9 mouse cellular contexts compared by ENCODE assay signal in genomic region chr14:8218730-8219380, GRCm38 (mm10). TPM values are rescaled to one million over a fixed set of nuclear protein-coding genes. Genes with fewer than 3 reads are reported as not detected.
DNase-seq lines count a peak whose midpoint lies in the region; ATAC-seq and TF ChIP-seq lines count a peak whose summit lies in the region.
"Had no signal": no experiment of that assay in that cellular context is flagged by ENCODE, and none has a peak within 500 bp of the region (broad histone marks: within the 10 kb centered on the region; RNA-seq: fewer than 3 reads in every experiment).

No protein-coding gene starts in this region.

- ATAC-seq in erythroid progenitor cell, adult 5-6 weeks (replicated peaks; ENCODE audit: low FRiP score, poor library complexity, severe bottlenecking), result no peak
- ATAC-seq in megakaryocyte, adult 5-6 weeks (ENCODE audit: poor library complexity, severe bottlenecking), result no peak

- 92% methylated on average over 10 of the region's 10 CpGs for WGBS in thymus, adult 2 months

- no peak for DNase-seq in left cerebral cortex, adult 2 months (ENCODE audit: extremely low spot score in 1 of 2, low spot score in 2 of 2)
- no peak for DNase-seq in left cerebral cortex, adult 8-10 months (ENCODE audit: low spot score in 2 of 2)
- peak; percentile 57 for DNase-seq in embryo, embryonic 9.5 days (ENCODE audit: extremely low spot score)
- DNase-seq in kidney, adult 9 months, result peak; percentile 41
- DNase-seq in retina, postnatal 1 day, result peak; percentile 81
- no peak for DNase-seq in thymus, adult 2 months
- DNase-seq: liver, embryonic 13.5 days had no signal

- no peaks in the 10 kb centered on the region for H3K36me3 ChIP-seq in thymus, adult 2 months (ENCODE audit: control insufficient read depth, insufficient read depth, low read length)

- no peaks in the 10 kb centered on the region for H3K27me3 ChIP-seq in thymus, adult 2 months (ENCODE audit: control insufficient read depth, insufficient read depth, low read length)
- H3K27me3 ChIP-seq: liver, embryonic 13.5 days had no signal

- no peak overlapping the region for H3K4me3 ChIP-seq in left cerebral cortex, adult 2 months
- no peak overlapping the region for H3K4me3 ChIP-seq in thymus, adult 2 months (ENCODE audit: control insufficient read depth, insufficient read depth, low read length)
- H3K4me3 ChIP-seq: liver, embryonic 13.5 days had no signal

- intact Hi-C loops in left cerebral cortex, adult 2 months (cut with DNase I), result no loop called here

- no peak for TF ChIP-seq POLR2A in thymus, adult 2 months (IDR thresholded peaks at IDR 0.05; ENCODE audit: control insufficient read depth, extremely low read depth, insufficient read depth, low read length, poor library complexity)

- H3K4me1 ChIP-seq in thymus, adult 2 months (replicated peaks; ENCODE audit: control insufficient read depth, insufficient read depth, low read length), result 0 out of 2 replicates have a peak, but pooled peaks cover 3% of the 10 kb centered on the region

- H3K27ac ChIP-seq in left cerebral cortex, adult 2 months, result peak overlapping the region; percentile 55
- no peak overlapping the region for H3K27ac ChIP-seq in thymus, adult 2 months (ENCODE audit: control insufficient read depth, insufficient read depth, low read length)
- H3K27ac ChIP-seq: liver, embryonic 13.5 days had no signal

- no peak for TF ChIP-seq CTCF in left cerebral cortex, adult 2 months (IDR thresholded peaks at IDR 0.05)
- no peak for TF ChIP-seq CTCF in thymus, adult 2 months (IDR thresholded peaks at IDR 0.05; ENCODE audit: borderline replicate concordance, control insufficient read depth, extremely low read depth, insufficient read depth, low read length, poor library complexity)

RNA-seq across cellular contexts. Expression of gene Kctd6, which starts 4.9 kb away (rescaled TPM):
- total RNA-seq in left cerebral cortex, adult 2 months (2021), result 10 to 100 TPM; 41.5 to 42.1 TPM
- 10 to 100 TPM; 34.4 to 40.6 (median 39.0) TPM for total RNA-seq in left cerebral cortex, adult 8-10 months (2022)
- 2.5 and 8.8 TPM in 2 replicates for total RNA-seq in erythroid progenitor cell, adult 5-6 weeks (2015; ENCODE audit: low replicate concordance)
- 4.7 and 5.8 TPM in 2 replicates for total RNA-seq in erythroid progenitor cell, adult 5-6 weeks (2017; ENCODE audit: low replicate concordance)
- 6.2 and 7.3 TPM in 2 replicates for total RNA-seq in megakaryocyte, adult 5-6 weeks (2015)
- 6.6 and 9.0 TPM in 2 replicates for total RNA-seq in megakaryocyte, adult 5-6 weeks (2017)
- polyA plus RNA-seq in thymus, adult 2 months (2012; rRNA removed), result 6.6 and 7.3 TPM in 2 replicates

RNA-seq across cellular contexts. Expression of gene Acox2, which starts 40.3 kb away (rescaled TPM):
- under 1 TPM in 1 of 2 experiments, not detected in 1; 0.36 TPM for total RNA-seq in left cerebral cortex, adult 2 months (2021)
- total RNA-seq in left cerebral cortex, adult 8-10 months (2022), result 1 to 10 TPM in 1 of 4 experiments, under 1 TPM in 1, not detected in 2; 0.84 to 1.4 TPM
- not detected in 2 replicates for total RNA-seq in erythroid progenitor cell, adult 5-6 weeks (2015; ENCODE audit: low replicate concordance)
- not detected in 2 replicates for total RNA-seq in erythroid progenitor cell, adult 5-6 weeks (2017; ENCODE audit: low replicate concordance)
- total RNA-seq in megakaryocyte, adult 5-6 weeks (2015), result not detected in 2 replicates
- not detected in 2 replicates for total RNA-seq in megakaryocyte, adult 5-6 weeks (2017)
- polyA plus RNA-seq in thymus, adult 2 months (2012; rRNA removed), result 0.46 and 0.84 TPM in 2 replicates

RNA-seq across cellular contexts. Expression of gene Pdhb, which starts 46.0 kb away (rescaled TPM):
- total RNA-seq in left cerebral cortex, adult 2 months (2021), result 100 to 1,000 TPM; 159 to 168 TPM
- total RNA-seq in left cerebral cortex, adult 8-10 months (2022), result 100 to 1,000 TPM; 153 to 174 (median 160) TPM
- 56.6 and 63.7 TPM in 2 replicates for total RNA-seq in erythroid progenitor cell, adult 5-6 weeks (2015; ENCODE audit: low replicate concordance)
- total RNA-seq in erythroid progenitor cell, adult 5-6 weeks (2017; ENCODE audit: low replicate concordance), result 86.1 and 123 TPM in 2 replicates
- 72.7 and 76.3 TPM in 2 replicates for total RNA-seq in megakaryocyte, adult 5-6 weeks (2015)
- 101 and 115 TPM in 2 replicates for total RNA-seq in megakaryocyte, adult 5-6 weeks (2017)
- 79.8 and 88.9 TPM in 2 replicates for polyA plus RNA-seq in thymus, adult 2 months (2012; rRNA removed)

Comparison
In these comparisons a context has a peak if more than half of its experiments do, and no peak if none do; other contexts are left out.
1. DNase-seq: peak in embryo, embryonic 9.5 days (single experiment), kidney, adult 9 months (single experiment) and retina, postnatal 1 day (single experiment); none in left cerebral cortex, adult 2 months (0 of 2), left cerebral cortex, adult 8-10 months (0 of 2) and thymus, adult 2 months (single experiment).